Mouse (Mus musculus) limb, embryonic 11.5 days (tissue): Measurements from ENCODE around the gene Mthfd2. TPM values are rescaled to one million over a fixed set of nuclear protein-coding genes. Genes with fewer than 3 reads are reported as not detected.

Source experiments
- ATAC-seq: fragments of 200-750 bp; cut with Nextera tagmentation; 2 replicates; pipeline ENCODE4 v1.8.0; 2017; ENCODE audit warnings: low read depth; ENCODE audit not compliant: insufficient number of reproducible peaks, low FRiP score, low TSS enrichment
- DNase-seq: peaks from one replicate; pipeline ENCODE4 v3.0.0-alpha.2; 2015; ENCODE audit warnings: low spot score
- H3K27ac ChIP-seq: fragments of 300-500 bp; sonication (generic); replicated peaks from 2 replicates; pipeline ENCODE4 v1.5.1; 2014; ENCODE audit warnings: low read depth, mild to moderate bottlenecking, low read length
- H3K27me3 ChIP-seq: fragments of 300-500 bp; sonication (generic); 2 replicates; pipeline ENCODE4 v1.6.1; 2014; ENCODE audit warnings: mild to moderate bottlenecking, low read length, mixed read lengths; ENCODE audit not compliant: control insufficient read depth, insufficient read depth
- H3K36me3 ChIP-seq: fragments of 300-500 bp; sonication (generic); 2 replicates; pipeline ENCODE4 v1.6.1; 2014; ENCODE audit warnings: mild to moderate bottlenecking, low read length, moderate library complexity, mixed read lengths; ENCODE audit not compliant: control insufficient read depth, insufficient read depth
- H3K4me1 ChIP-seq: fragments of 300-500 bp; sonication (generic); 2 replicates; pipeline ENCODE4 v1.6.1; 2014; ENCODE audit warnings: low read length, mixed read lengths; ENCODE audit not compliant: control insufficient read depth, insufficient read depth
- H3K4me2 ChIP-seq: fragments of 300-500 bp; sonication (generic); 2 replicates; pipeline ENCODE4 v1.6.1; 2014; ENCODE audit warnings: low read depth, mild to moderate bottlenecking, moderate library complexity; ENCODE audit not compliant: severe bottlenecking
- H3K4me3 ChIP-seq: fragments of 300-500 bp; sonication (generic); 2 replicates; pipeline ENCODE4 v1.5.1; 2014; ENCODE audit warnings: low read depth, low read length
- H3K9ac ChIP-seq: fragments of 300-500 bp; sonication (generic); 2 replicates; pipeline ENCODE4 v1.6.1; 2014; ENCODE audit warnings: mild to moderate bottlenecking, low read length
- H3K9me3 ChIP-seq: fragments of 300-500 bp; sonication (generic); 2 replicates; pipeline ENCODE4 v1.6.1; 2016; ENCODE audit warnings: low read length; ENCODE audit not compliant: control insufficient read depth
- WGBS: fragments of 180-500 bp; shearing (Covaris S2); extraction: QIAGEN DNeasy Blood & Tissue Kit; methylation state at CpG from one replicate; pipeline ENCODE4 v1.1.7; 2014; 5-methylcytosine and 5-hydroxymethylcytosine counted together
- polyA plus RNA-seq: library from polyadenylated mRNA; unstranded; fragments of >200 nt; fragmentation: Nextera tagmentation; extraction: Ambion mirVana; gene quantifications from 2 replicates; pipeline ENCODE4 v1.2.1, GENCODE M21; 2014

The Mthfd2 gene
- polyA plus RNA-seq, 1 experiment from 2014 or later, result 59.9 TPM

DNA sequence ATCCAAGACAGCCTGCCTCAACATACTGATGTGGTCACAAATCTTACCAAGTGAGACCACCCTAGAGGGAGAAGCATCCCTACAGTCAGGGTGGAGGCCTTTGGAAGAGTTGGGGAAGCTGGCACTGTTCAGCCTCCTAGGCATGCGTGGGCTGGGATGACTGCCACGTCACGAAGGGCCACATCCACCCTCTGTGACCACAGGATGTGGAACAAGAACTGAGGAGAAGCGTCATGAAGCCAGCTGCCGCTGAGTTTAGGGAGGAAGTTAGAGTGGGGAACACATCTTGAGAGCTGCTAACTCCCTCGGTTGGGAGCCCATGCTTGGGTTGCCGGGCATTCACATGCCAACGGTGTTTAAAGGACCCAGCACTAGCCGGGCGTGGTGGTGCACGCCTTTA is 52.0 kb downstream of the Mthfd2 start:
- Histone ChIP-seq H3K9ac (no peak overlapping the region), H3K27me3 (no peaks in the 10 kb centered on the region), H3K9me3 (no peaks in the 10 kb centered on the region), H3K4me3 (no peak overlapping the region), H3K36me3 (no peaks in the 10 kb centered on the region), H3K27ac (no peak overlapping the region), H3K4me2 (no peak overlapping the region), H3K4me1 (no peaks in the 10 kb centered on the region)
- 88% methylated on average over 11 of the region's 11 CpGs for WGBS
- DNase-seq (no peak), ATAC-seq (no peak)

DNA sequence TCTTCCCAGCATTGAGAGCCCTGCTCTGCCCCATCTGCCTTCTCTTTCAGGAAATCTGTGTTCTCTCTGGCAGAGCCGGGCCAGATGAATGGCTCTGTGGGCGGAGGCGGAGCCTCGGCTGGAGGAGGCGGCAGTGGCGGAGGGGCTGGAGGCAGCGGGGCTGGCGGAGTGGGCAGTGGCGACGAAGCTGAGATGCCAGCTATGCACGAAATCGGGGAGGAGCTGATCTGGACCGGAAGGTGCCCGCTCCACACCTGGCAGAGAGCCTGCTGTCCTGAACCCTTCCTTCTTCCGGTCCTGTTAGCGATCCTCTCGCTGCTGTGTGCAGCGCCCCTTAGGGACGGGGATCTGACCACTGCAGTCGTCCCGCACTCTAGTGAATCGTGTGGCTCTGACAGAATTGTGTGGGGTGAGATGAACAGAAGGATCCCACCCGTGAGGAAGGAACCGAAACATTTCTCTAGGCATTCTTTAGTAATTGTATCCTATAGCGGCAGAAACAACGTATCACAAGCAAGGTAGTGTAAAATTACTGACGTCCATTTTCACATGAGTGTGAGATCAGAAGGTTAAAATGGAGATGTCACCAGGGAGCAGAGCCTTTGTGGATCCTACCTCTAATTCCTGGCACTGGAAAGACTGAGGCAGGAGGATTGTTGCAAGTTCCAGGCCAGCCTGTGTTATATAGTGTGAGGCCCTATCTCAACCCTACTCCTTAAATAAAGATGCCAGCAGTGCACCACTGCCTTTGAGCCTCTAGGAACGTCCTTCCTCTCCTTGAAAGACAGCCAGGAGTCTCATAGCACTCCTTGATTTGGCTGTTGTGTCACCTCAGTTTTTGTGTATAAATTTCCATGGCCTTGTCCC is 57.3 kb downstream of the Mthfd2 start:
- H3K27me3 ChIP-seq, result no peaks in the 10 kb centered on the region
- H3K4me2 ChIP-seq, result peak overlapping the region; percentile 35
- H3K9me3 ChIP-seq, result no peaks in the 10 kb centered on the region
- H3K4me1 ChIP-seq, result 0 out of 2 replicates have a peak, but pooled peaks cover 2% of the 10 kb centered on the region
- peak overlapping the region; percentile 59 for H3K9ac ChIP-seq
- ATAC-seq, result peak; percentile 82
- no peak overlapping the region for H3K27ac ChIP-seq
- peak overlapping the region; percentile 50 for H3K4me3 ChIP-seq
- 2% methylated on average over 28 of the region's 28 CpGs for WGBS
- H3K36me3 ChIP-seq, result no peaks in the 10 kb centered on the region
- DNase-seq, result peak; percentile 78

DNA sequence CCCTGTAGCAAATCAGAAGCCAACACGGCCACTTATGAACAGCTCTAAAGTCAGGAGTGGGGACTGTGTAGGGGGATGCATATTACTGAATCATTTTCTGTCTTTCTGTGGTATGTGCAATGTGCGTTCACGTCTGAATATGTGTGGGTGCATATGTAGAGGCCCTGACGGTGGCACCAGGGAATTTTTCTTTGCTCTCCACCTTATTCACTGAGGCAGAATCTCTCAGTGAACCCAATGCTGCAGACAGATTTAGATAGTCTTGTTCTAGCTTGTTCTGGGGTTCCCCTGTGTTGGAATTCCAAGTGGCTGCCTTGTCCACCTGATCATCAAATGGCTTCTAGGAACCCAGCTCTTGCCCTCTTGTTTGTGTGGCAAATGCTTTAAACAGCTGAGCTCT is 58.1 kb downstream of the Mthfd2 start:
- no peak for ATAC-seq
- Histone ChIP-seq H3K27me3 (no peaks in the 10 kb centered on the region), H3K4me3 (no peak overlapping the region), H3K4me2 (peak overlapping the region; percentile 35; the same call in 1 of the 2 replicates), H3K36me3 (no peaks in the 10 kb centered on the region), H3K27ac (no peak overlapping the region), H3K9me3 (no peaks in the 10 kb centered on the region), H3K4me1 (0 out of 2 replicates have a peak, but pooled peaks cover 2% of the 10 kb centered on the region), H3K9ac (no peak overlapping the region)
- no peak for DNase-seq
- WGBS, result 75% methylated on average over 4 of the region's 4 CpGs

DNA sequence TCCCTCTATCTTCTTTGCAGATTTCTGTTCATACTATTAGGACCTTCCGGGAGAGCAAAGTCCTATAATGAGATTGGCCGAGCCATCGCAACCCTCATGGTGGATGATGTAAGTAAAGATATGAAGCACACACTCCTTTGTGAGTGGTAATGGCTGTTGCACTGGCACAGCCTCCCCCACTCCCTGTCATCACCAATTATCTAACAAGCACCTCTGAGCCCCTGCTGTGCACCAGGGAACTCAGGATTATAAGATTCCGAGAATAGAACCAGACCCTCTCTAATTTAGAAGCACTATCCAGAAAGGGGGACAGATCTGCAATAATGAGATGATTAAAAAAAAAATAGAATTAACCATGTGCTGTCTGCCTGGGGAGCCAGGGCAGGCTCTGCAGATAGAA is 60.1 kb downstream of the Mthfd2 start:
- Histone ChIP-seq H3K36me3 (no peaks in the 10 kb centered on the region), H3K27me3 (no peaks in the 10 kb centered on the region), H3K4me3 (no peak overlapping the region), H3K4me1 (0 out of 2 replicates have a peak, but pooled peaks cover 2% of the 10 kb centered on the region), H3K9me3 (no peaks in the 10 kb centered on the region), H3K9ac (no peak overlapping the region), H3K27ac (no peak overlapping the region), H3K4me2 (no peak overlapping the region)
- no peak for DNase-seq
- ATAC-seq, result no peak
- WGBS, result 85% methylated on average over 4 of the region's 4 CpGs

DNA sequence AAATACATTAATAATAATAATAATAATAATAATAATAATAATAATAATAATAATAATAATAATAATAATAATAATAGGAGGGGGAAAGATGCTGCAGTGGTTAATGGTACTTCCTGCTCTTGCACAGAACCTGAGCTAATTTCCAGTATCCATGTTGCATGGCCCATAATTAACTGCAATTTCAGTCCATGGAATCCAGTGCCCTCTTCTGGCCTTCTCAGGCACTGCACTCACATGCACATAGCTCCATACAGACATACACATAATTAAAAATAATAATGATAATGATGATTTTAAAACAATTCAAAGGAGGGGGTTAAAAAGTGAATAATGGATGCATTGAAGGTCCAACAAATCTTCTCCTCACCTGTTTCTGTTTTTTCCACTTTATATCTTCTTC is 60.5 kb downstream of the Mthfd2 start:
- Histone ChIP-seq H3K4me3 (no peak overlapping the region), H3K9me3 (no peaks in the 10 kb centered on the region), H3K27ac (no peak overlapping the region), H3K9ac (no peak overlapping the region), H3K4me1 (0 out of 2 replicates have a peak, but pooled peaks cover 2% of the 10 kb centered on the region), H3K36me3 (no peaks in the 10 kb centered on the region), H3K4me2 (no peak overlapping the region), H3K27me3 (no peaks in the 10 kb centered on the region)
- ATAC-seq, result no peak
- peak; percentile 60 for DNase-seq

DNA sequence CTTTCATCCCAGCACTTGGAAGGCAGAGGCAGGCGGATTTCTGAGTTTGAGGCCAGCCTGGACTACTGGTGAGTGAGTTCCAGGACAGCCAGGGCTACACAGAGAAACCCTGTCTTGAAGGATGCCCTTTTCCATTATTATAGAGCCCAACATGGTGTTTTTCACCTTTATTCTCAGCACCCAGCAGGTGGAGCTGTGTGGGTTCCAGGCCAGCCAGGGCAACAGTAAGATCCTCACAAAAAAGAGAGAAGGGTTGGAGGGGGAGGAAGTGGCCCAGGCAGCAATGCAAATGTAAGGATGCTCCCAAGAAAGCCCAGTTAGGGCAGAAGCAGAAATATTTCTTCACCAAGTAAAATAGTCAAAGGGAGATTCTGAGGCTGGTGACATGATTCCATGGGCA is 61.2 kb downstream of the Mthfd2 start:
- no peak for ATAC-seq

More for the DNA sequence above, 61.2 kb downstream of the Mthfd2 start:
- WGBS, result 81% methylated on average over 1 of the region's 1 CpGs
- no peaks in the 10 kb centered on the region for H3K36me3 ChIP-seq
- H3K4me1 ChIP-seq, result 0 out of 2 replicates have a peak, but pooled peaks cover 2% of the 10 kb centered on the region
- DNase-seq, result no peak
- no peaks in the 10 kb centered on the region for H3K9me3 ChIP-seq
- no peak overlapping the region for H3K4me2 ChIP-seq
- no peaks in the 10 kb centered on the region for H3K27me3 ChIP-seq
- H3K27ac ChIP-seq, result no peak overlapping the region
- no peak overlapping the region for H3K4me3 ChIP-seq
- no peak overlapping the region for H3K9ac ChIP-seq

Other genes with a start within 250 kb of the Mthfd2 start
- gene Pcgf1, start 248.0 kb downstream of the Mthfd2 start, polyA plus RNA-seq, result 44.3 and 47.0 TPM in 2 replicates
- 0.81 and 2.0 TPM in 2 replicates for gene Lbx2, start 239.5 kb downstream of the Mthfd2 start, polyA plus RNA-seq
- 1.9 and 2.0 TPM in 2 replicates for gene Ccdc142, start 224.3 kb downstream of the Mthfd2 start, polyA plus RNA-seq
- gene Gm42688, start 224.3 kb downstream of the Mthfd2 start, polyA plus RNA-seq, result 2.3 and 2.4 TPM in 2 replicates
- gene Mrpl53, start 216.9 kb downstream of the Mthfd2 start, polyA plus RNA-seq, result 140 and 141 TPM in 2 replicates
- gene Mogs, start 210.4 kb downstream of the Mthfd2 start, polyA plus RNA-seq, result 34.7 and 42.1 TPM in 2 replicates
- gene Wbp1, start 204.3 kb downstream of the Mthfd2 start, polyA plus RNA-seq, result 153 and 182 TPM in 2 replicates
- 20.8 and 21.7 TPM in 2 replicates for gene Ino80b, start 200.5 kb downstream of the Mthfd2 start, polyA plus RNA-seq
- gene Rtkn, start 190.4 kb downstream of the Mthfd2 start, polyA plus RNA-seq, result 29.2 and 30.5 TPM in 2 replicates
- 11.5 and 13.7 TPM in 2 replicates for gene Wdr54, start 169.5 kb downstream of the Mthfd2 start, polyA plus RNA-seq
- gene 1700003E16Rik, start 169.5 kb downstream of the Mthfd2 start, polyA plus RNA-seq, result 0.58 and 1.1 TPM in 2 replicates
- gene Dctn1, start 160.0 kb downstream of the Mthfd2 start, polyA plus RNA-seq, result 70.4 and 71.4 TPM in 2 replicates
- 0.16 and 0.47 TPM in 2 replicates for gene Slc4a5, start 106.1 kb downstream of the Mthfd2 start, polyA plus RNA-seq
- 69.7 and 78.6 TPM in 2 replicates for gene Mob1a, start 108 bp upstream of the Mthfd2 start, polyA plus RNA-seq
- gene Bola3, start 23.2 kb upstream of the Mthfd2 start, polyA plus RNA-seq, result 143 and 157 TPM in 2 replicates
- gene Tet3, start 133.2 kb upstream of the Mthfd2 start, polyA plus RNA-seq, result 32.5 and 35.8 TPM in 2 replicates
- 64.7 and 67.5 TPM in 2 replicates for gene Dguok, start 181.1 kb upstream of the Mthfd2 start, polyA plus RNA-seq
- 0.76 and 0.87 TPM in 2 replicates for gene Actg2, start 210.4 kb upstream of the Mthfd2 start, polyA plus RNA-seq
- 18.4 and 19.1 TPM in 2 replicates for gene Stambp, start 246.8 kb upstream of the Mthfd2 start, polyA plus RNA-seq